Mouse (Mus musculus): ENCODE measurements at regions not wholly inside any gene's neighbourhood (a gene's known extent, or its start where the extent isn't known, plus 50 kb on each side); places are given as distances from the start of the nearest gene placed in this dataset.

- peak; percentile 49 for TF ChIP-seq CTCF (IDR thresholded peaks at IDR 0.05; ENCODE audit: extremely low read depth, insufficient read depth, low read length)
- TF ChIP-seq POLR2A (IDR thresholded peaks at IDR 0.05; ENCODE audit: extremely low read depth, insufficient read depth, low read length), result no peak
Observed at GRCm38 (mm10) chr3:39392053-39392452, 505.3 kb downstream of the Fat4 start.

All from cortical plate, adult 2 months (tissue).